Mouse (Mus musculus): ENCODE measurements around the gene Pip5k1b. TPM values are rescaled to one million over a fixed set of nuclear protein-coding genes. Genes with fewer than 3 reads are reported as not detected.

Gene Pip5k1b
- polyA plus RNA-seq, 1 experiment, result 23.3 TPM

- Histone ChIP-seq H3K27ac (ENCODE audit: insufficient read depth, low read depth, low read length) (no peak overlapping the region), H3K4me3 (ENCODE audit: low read depth, low read length) (no peak overlapping the region), H3K36me3 (ENCODE audit: control insufficient read depth, insufficient read depth, low read length) (0 out of 2 replicates have a peak, but pooled peaks cover 1% of the 10 kb centered on the region), H3K27me3 (ENCODE audit: control insufficient read depth, insufficient read depth, low read length) (no peaks in the 10 kb centered on the region), H3K4me1 (ENCODE audit: control insufficient read depth, insufficient read depth, insufficient read length, low read length) (no peaks in the 10 kb centered on the region)
- WGBS, result 92% methylated on average over 4 of the region's 4 CpGs
- TF ChIP-seq CTCF (IDR thresholded peaks at IDR 0.05; ENCODE audit: extremely low read depth, insufficient read length, insufficient replicate concordance, low read depth, low read length) (no peak), POLR2A (IDR thresholded peaks at IDR 0.05; ENCODE audit: low read depth, low read length) (no peak)
These were observed 187.9 kb downstream of the Pip5k1b start for GRCm38 (mm10) chr19:24367722-24368121.

- no peak overlapping the region for H3K4me3 ChIP-seq (ENCODE audit: low read depth, low read length)
- TF ChIP-seq POLR2A (IDR thresholded peaks at IDR 0.05; ENCODE audit: low read depth, low read length), result no peak
- TF ChIP-seq CTCF (IDR thresholded peaks at IDR 0.05; ENCODE audit: extremely low read depth, insufficient read length, insufficient replicate concordance, low read depth, low read length), result no peak
- H3K4me1 ChIP-seq (ENCODE audit: control insufficient read depth, insufficient read depth, insufficient read length, low read length), result no peaks in the 10 kb centered on the region
- H3K27ac ChIP-seq (ENCODE audit: insufficient read depth, low read depth, low read length), result no peak overlapping the region
- H3K36me3 ChIP-seq (ENCODE audit: control insufficient read depth, insufficient read depth, low read length), result no peaks in the 10 kb centered on the region
- no peaks in the 10 kb centered on the region for H3K27me3 ChIP-seq (ENCODE audit: control insufficient read depth, insufficient read depth, low read length)
- WGBS, result 82% methylated on average over 1 of the region's 1 CpGs
These were observed 188.9 kb downstream of the Pip5k1b start for GRCm38 (mm10) chr19:24366747-24367146.

- Histone ChIP-seq H3K36me3 (ENCODE audit: control insufficient read depth, insufficient read depth, low read length) (peaks cover 13% of the 10 kb centered on the region), H3K27me3 (ENCODE audit: control insufficient read depth, insufficient read depth, low read length) (no peaks in the 10 kb centered on the region), H3K27ac (ENCODE audit: insufficient read depth, low read depth, low read length) (no peak overlapping the region), H3K4me1 (ENCODE audit: control insufficient read depth, insufficient read depth, insufficient read length, low read length) (no peaks in the 10 kb centered on the region), H3K4me3 (ENCODE audit: low read depth, low read length) (no peak overlapping the region)
- 82% methylated on average over 8 of the region's 8 CpGs for WGBS
- TF ChIP-seq CTCF (IDR thresholded peaks at IDR 0.05; ENCODE audit: extremely low read depth, insufficient read length, insufficient replicate concordance, low read depth, low read length), result no peak
- TF ChIP-seq POLR2A (IDR thresholded peaks at IDR 0.05; ENCODE audit: low read depth, low read length), result no peak
These were observed 192.9 kb downstream of the Pip5k1b start for GRCm38 (mm10) chr19:24362626-24363321.

- no peak overlapping the region for H3K27ac ChIP-seq (ENCODE audit: insufficient read depth, low read depth, low read length)
- TF ChIP-seq CTCF (IDR thresholded peaks at IDR 0.05; ENCODE audit: extremely low read depth, insufficient read length, insufficient replicate concordance, low read depth, low read length), result no peak
- no peak for TF ChIP-seq POLR2A (IDR thresholded peaks at IDR 0.05; ENCODE audit: low read depth, low read length)
- H3K4me1 ChIP-seq (ENCODE audit: control insufficient read depth, insufficient read depth, insufficient read length, low read length), result no peaks in the 10 kb centered on the region
- H3K27me3 ChIP-seq (ENCODE audit: control insufficient read depth, insufficient read depth, low read length), result no peaks in the 10 kb centered on the region
- no peak overlapping the region for H3K4me3 ChIP-seq (ENCODE audit: low read depth, low read length)
- 36% methylated on average over 9 of the region's 9 CpGs for WGBS
- H3K36me3 ChIP-seq (ENCODE audit: control insufficient read depth, insufficient read depth, low read length), result peaks cover 36% of the 10 kb centered on the region
These were observed 196.4 kb downstream of the Pip5k1b start for GRCm38 (mm10) chr19:24359270-24359669.

- H3K27me3 ChIP-seq (ENCODE audit: control insufficient read depth, insufficient read depth, low read length), result no peaks in the 10 kb centered on the region
- peaks cover 41% of the 10 kb centered on the region for H3K36me3 ChIP-seq (ENCODE audit: control insufficient read depth, insufficient read depth, low read length)
- no peak overlapping the region for H3K27ac ChIP-seq (ENCODE audit: insufficient read depth, low read depth, low read length)
- no peak for TF ChIP-seq POLR2A (IDR thresholded peaks at IDR 0.05; ENCODE audit: low read depth, low read length)
- no peak for TF ChIP-seq CTCF (IDR thresholded peaks at IDR 0.05; ENCODE audit: extremely low read depth, insufficient read length, insufficient replicate concordance, low read depth, low read length)
- no peaks in the 10 kb centered on the region for H3K4me1 ChIP-seq (ENCODE audit: control insufficient read depth, insufficient read depth, insufficient read length, low read length)
- H3K4me3 ChIP-seq (ENCODE audit: low read depth, low read length), result no peak overlapping the region
- WGBS, result 92% methylated on average over 5 of the region's 5 CpGs
These were observed 203.2 kb downstream of the Pip5k1b start for GRCm38 (mm10) chr19:24352298-24352959.

- peaks cover 32% of the 10 kb centered on the region for H3K36me3 ChIP-seq (ENCODE audit: control insufficient read depth, insufficient read depth, low read length)
- WGBS, result 84% methylated on average over 8 of the region's 8 CpGs
- H3K4me3 ChIP-seq (ENCODE audit: low read depth, low read length), result no peak overlapping the region
- no peaks in the 10 kb centered on the region for H3K27me3 ChIP-seq (ENCODE audit: control insufficient read depth, insufficient read depth, low read length)
- no peak overlapping the region for H3K27ac ChIP-seq (ENCODE audit: insufficient read depth, low read depth, low read length)
- no peaks in the 10 kb centered on the region for H3K4me1 ChIP-seq (ENCODE audit: control insufficient read depth, insufficient read depth, insufficient read length, low read length)
- TF ChIP-seq CTCF (IDR thresholded peaks at IDR 0.05; ENCODE audit: extremely low read depth, insufficient read length, insufficient replicate concordance, low read depth, low read length) (no peak), POLR2A (IDR thresholded peaks at IDR 0.05; ENCODE audit: low read depth, low read length) (no peak)
These were observed 211.2 kb downstream of the Pip5k1b start for GRCm38 (mm10) chr19:24344501-24344900.

- no peaks in the 10 kb centered on the region for H3K27me3 ChIP-seq (ENCODE audit: control insufficient read depth, insufficient read depth, low read length)
- no peak for TF ChIP-seq CTCF (IDR thresholded peaks at IDR 0.05; ENCODE audit: extremely low read depth, insufficient read length, insufficient replicate concordance, low read depth, low read length)
- TF ChIP-seq POLR2A (IDR thresholded peaks at IDR 0.05; ENCODE audit: low read depth, low read length), result no peak
- peaks cover 36% of the 10 kb centered on the region for H3K36me3 ChIP-seq (ENCODE audit: control insufficient read depth, insufficient read depth, low read length)
- H3K4me1 ChIP-seq (ENCODE audit: control insufficient read depth, insufficient read depth, insufficient read length, low read length), result no peaks in the 10 kb centered on the region
- no peak overlapping the region for H3K27ac ChIP-seq (ENCODE audit: insufficient read depth, low read depth, low read length)
- H3K4me3 ChIP-seq (ENCODE audit: low read depth, low read length), result no peak overlapping the region
- 17% methylated on average over 5 of the region's 5 CpGs for WGBS
These were observed 212.9 kb downstream of the Pip5k1b start for GRCm38 (mm10) chr19:24342786-24343185.

Data from small intestine, adult 2 months (tissue).